Mouse (Mus musculus): Measurements from ENCODE around the gene Mfsd5.

Mfsd5 gene

DNA sequence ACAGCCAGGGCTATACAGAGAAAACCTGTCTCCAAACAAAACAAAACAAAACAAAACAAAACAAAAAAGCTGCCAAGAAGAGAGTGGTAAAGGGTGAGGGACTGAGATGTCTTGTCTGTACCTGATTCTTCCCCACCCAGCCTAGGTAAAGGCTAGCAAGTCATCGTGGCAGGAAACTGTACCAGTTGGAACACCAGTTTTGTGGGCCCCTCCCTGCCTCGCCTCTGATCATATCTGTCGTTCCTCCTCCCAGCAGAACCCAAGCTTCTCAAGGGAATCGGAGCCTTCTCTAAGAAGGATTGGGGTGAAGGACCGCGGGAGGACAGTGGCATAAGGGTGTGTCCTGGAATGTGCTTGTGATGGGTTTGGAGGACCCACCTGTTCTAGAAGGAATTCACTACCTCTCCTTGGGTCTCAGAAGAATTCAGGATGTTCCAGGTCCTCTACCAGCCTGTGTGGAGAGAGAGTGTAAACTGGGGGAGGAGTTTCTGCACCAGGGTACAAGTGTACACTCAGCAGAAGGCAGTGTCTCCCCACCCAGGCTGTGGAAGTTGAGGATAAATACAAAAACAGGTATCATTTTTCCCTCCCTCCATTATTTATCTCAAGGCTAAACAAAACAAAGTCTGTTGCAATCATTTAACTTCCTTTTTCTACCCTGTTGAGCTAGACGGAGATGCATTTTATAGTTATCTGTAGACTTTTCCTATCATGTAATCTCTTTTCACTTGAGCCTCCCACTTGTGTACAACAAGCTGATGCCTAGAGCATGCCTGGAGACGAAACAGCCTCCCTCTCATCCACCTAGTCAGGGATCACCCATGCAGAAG lies 3.4 kb downstream of the Mfsd5 start:
- DNase-seq, result no peak

DNA sequence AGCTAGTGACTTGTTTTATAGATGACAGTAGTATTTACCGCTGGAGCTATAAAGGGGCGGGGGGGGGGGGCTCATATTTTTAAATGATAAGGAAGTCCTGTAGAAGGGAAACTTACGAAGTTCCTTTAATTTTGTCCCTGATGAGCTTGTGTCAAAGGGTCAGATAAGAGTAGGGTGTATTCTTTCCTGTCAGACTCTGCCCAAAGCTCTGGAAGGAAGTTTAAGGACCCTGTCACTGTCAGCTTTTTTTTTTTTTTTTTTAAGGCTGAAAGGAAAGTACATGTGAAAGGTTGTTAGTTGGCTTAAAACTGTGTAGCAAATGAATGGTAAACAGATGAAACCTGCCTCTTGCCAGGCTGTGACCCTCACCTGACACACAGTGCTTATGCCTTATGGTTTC lies 4.4 kb downstream of the Mfsd5 start:
- DNase-seq, result no peak

DNA sequence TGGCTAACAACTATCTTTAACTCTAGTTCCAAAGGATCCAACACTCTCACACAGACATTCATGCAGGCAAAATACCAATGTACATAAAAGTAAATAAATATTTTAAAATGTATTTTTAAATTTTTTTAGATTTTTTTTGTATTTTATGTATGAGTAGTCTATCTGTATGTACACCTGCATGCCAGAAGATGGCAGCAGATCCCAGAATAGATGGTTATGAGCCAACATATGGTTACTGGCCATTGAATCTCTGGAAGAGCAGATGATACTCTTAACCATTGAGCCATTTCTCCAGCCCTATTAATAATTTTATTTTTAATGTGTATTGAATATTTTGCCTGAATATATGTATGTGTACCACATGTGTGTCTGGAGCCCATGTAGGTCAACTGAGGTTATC lies 8.1 kb downstream of the Mfsd5 start:
- DNase-seq, result peak; percentile 67

DNA sequence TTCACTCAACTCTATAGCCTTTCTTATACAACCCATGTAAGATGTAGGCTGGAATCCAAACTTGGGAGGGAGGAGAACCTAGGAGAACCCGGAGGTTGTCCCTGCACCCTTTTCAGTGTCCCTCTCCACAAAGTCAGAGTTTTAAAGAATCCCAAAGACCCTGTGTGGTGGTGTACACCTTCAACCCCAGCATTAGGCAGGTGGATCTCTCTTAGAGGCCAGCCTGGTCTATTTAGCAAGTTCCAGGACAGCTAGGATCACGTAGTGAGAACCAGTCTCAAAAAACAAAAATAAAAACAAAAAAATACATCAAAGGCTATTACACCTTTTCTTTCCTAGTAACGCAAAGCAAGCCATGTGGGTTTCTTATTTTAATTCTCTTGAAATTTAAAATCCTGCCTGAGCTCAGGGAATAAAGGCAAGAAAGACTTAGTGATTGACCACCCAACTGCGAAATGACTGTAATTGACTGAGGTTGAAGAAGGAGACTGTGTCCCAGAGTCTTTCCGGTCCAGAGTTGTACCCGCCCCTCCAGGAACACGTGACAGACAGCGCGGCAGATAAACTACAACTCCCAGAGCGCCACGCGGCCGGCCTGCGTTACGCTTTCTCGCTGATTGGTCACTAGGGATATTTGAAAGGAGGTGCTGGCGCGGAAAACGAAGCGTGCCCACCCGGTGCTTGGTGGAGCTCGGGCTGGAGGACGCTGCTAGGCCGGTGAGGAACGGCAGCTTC lies 16.5 kb downstream of the Mfsd5 start, which contains the start of gene Espl1:
Espl1 (plus strand) TSS at position 634 of the 735 bp plus-strand sequence.
- peak; percentile 96 for DNase-seq

DNA sequence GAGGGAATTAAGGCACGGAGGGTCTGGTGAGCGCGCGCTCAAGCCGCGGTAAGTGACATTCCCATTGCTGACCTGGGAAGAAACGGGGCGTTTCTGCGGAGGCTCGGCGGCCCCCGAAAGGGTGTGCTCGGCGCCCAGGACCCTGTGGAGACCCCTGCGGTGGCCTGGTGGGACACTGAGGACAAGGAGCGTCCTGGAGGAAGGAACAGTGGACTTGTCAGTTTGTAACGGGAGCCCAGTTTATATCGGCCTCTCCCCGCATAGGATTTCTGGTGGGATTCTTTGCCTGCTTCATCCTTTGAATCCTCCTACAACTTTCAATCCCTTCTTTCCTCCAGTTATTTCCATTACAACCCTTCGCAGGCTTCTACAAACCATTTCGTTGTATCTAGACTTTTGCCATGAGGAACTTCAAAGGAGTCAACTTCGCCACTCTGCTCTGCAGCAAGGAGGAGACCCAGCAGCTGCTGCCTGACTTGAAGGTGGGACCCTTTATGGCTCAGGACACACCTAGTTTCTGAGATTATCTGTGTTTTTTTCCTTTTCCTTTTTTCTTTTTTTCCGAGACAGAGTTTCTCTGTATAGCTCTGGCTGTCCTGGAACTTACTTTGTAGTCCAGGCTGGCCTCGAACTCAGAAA lies 17.2 kb downstream of the Mfsd5 start:
- no peak for DNase-seq

DNA sequence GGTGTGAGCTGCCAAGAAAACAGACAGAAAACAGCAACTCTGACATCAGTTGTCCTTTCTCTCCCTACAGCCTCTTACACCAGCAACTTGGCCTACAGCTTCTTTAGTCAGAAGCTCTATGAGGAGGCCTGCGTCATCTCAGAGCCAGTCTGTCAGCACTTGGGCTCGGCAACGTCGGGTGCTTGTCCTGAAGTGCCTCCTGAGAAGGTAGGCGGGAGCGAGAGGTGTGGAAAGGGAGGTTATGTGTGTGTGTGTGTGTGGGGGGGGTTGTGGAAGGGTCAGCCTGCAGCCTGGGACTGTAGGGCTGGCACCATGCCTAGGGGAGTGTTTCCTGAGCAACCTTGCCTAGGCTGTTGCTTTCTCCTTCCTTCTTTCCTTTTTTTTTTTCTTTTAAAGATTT lies 23.3 kb downstream of the Mfsd5 start:
- no peak for DNase-seq

DNA sequence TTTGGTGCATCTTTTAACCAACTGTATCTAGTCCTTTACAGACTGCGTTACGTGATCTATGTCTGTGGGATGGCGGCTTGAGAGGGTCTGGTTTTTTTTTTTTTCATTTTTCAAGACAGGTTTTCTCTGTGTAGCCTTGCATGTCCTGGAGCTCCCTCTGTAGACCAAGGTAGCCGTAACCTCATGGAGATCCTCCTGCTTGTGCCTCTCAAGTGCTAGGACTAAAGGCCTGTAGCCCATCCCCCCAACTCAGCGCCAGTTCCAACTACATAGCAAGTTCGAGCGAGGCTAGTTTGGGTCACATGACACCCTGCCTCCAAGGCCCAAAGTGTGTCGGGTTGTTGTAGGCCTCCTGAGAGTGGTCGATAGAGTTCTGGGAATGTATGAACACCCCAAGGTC lies 29.5 kb downstream of the Mfsd5 start:
- DNase-seq, result no peak

DNA sequence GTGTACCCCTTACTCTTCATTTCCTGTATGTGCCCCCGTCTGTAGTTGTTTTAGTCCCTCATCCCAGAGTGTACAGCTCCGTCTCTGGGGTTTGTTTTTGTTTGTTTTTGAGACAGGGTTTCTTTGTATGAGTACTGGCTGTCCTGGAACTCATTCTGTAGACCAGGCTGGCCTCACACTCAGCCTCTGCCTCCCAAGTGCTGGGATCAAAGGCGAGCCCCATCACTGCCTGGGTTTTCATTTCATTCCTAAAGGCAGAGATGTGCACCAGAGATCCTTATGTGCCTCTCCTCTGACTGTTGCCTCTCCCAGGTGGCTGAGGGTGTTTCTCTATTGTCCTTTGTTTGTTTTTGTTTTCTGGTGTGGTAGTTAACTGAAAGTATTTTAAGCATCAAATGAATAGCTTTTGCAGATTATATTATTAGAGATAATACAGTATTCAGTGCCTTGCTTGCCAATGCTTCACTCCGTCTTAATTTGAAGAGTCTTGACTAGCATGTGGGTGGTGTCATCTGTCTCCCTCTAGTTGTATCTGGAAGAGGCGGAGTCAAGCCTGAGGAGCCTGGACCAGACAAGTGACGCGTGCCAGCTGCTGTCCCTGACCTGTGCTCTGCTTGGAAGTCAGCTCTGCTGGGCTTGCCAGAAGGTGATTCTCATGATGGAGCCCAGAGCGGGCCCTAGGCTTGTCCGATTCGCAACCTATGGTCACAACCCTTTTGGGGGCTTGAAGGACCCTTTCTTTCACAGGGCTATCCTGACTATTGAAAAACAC lies 31.0 kb downstream of the Mfsd5 start:
- no peak for DNase-seq

DNA sequence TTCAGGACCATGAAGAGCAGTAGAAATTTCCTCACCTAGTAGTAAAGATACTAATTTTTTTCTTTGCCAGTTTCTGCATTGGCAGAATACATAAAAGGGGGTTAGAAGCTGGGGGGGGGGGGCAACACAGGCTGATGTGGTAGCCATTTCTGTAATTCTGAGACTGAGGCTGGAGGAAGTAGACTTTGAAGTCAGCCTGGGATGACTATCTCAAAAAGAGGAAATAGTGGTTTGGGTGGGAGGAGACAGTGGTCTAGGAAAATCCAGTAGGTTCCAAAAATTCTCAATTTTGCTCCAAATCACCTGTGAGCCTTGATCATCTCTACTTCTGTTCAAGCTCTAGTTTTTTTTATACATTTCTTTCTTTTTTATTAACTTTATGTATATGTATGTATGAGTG lies 32.2 kb downstream of the Mfsd5 start:
- no peak for DNase-seq

DNA sequence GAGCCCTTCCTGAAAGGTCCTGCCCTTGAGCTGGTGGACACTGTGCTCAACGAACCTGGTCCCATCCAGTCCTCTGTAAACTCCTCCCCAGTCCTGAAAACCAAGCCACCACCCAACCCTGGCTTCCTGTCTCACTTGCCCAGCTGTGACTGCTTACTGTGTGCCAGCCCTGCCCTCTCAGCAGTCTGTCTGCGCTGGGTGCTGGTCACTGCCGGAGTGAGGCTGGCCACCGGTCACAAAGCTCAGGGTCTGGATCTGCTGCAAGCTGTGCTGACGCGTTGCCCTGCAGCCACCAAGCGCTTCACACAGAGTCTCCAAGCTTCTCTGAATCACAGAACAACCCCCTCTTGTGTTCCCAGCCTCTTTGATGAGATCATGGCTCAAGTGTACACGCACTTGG lies 36.0 kb downstream of the Mfsd5 start:
- no peak for DNase-seq

DNA sequence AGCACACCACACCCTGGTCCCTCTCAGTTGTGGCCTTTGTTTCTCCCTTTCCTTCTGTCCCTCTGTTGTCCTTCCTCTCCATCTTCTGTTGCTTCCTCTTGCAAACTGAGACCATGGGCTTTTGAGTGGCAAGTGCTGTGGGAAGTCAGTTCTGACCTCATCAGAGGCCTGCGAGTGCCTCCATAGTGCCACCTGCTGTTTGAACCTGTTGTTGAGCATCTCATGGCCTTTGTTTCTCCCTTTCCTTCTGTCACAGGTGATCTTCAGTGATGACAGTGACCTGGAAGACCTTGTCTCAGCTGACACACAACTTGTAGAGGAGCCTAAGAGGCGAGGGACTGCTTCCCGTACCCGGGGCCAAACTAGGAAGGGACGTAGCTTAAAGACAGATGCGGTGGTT lies 37.0 kb downstream of the Mfsd5 start:
- peak; percentile 69 for DNase-seq

DNA sequence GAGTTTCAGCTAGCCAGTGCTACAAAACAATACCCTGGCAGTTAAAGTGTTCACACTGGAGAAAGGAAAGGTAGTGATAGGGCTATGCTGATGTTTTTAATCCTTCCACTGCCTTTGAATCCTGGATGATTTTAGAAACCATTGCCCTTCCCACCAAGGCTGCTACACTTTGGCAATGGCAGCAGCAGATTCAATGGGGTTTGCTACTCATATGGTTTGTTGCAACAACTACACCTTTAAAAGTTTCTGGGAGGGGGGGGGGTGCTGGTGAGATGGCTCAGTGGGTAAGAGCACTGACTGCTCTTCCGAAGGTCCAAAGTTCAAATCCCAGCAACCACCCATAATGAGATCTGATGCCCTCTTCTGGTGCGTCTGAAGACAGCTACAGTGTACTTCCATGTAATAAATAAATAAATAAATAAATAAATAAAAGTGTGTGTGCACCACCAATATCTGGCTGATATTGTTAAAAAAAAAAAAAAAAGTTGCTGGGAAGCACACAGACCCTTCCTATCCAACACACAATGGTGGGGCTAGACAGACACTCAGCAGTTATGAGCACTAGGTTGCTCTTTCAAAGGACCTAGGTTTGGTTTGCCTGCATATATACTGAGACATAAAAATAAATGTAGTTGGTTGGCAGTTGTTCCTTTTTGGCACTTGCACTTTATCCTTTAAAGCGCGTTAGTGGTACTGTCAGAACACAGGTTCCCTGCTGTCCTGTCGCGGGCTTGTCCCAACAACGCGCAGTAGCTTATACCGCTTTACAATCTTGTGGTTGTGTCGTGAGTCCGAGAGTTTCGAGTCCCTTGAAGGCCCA lies 45.6 kb downstream of the Mfsd5 start:
- DNase-seq, result no peak

DNA sequence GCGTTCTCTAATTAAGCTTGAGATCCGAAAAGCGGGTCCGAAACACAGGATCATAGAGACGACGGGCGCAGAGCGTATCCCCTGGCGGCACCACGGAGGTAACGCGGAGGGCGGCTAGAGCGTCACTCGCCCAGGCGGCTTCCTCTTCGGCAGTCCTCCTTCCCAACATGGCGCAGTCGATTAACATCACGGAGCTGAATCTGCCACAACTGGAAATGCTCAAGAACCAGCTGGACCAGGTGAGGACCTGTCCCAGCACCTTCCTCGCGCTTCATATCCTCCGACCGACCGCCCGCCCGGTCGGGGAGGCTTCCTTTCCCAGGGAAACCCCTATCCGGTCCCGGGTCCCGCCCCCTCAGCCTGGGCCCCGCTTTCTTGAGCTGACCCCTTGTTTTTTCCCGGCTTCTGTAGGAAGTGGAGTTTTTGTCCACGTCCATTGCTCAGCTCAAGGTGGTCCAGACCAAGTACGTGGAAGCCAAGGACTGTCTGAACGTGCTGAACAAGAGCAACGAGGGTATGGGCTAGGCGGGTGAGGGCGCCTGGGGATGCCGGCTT lies 46.8 kb downstream of the Mfsd5 start, which contains the start of gene Pfdn5:
Pfdn5 (plus strand) TSS at position 95 of the 555 bp plus-strand sequence.
- peak; percentile 93 for DNase-seq

DNA sequence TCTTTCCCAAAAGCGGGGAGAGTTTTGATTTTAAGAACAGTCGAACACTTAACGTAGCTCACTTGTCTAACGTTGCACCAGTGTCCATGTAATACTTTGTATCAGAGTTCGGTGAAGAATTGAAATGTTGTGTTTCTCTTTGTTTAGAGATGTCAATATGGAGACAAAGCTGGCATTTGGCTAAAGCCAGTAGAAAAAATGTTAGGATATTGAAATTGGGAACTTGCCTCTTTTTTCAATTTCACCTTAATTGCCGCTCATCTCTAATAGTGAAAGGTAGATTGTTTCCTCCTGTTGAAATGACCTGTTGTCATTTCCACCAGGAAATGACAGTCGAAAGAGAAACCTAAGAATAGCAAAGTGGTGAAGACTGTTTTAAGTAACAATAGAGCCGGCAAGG lies 47.6 kb downstream of the Mfsd5 start:
- DNase-seq, result no peak
